Mouse (Mus musculus) layer of hippocampus, adult 8-10 months (tissue): ENCODE measurements around the gene Krt16. TPM values are rescaled to one million over a fixed set of nuclear protein-coding genes. Genes with fewer than 3 reads are reported as not detected.

Experiments
- DNase-seq, 2 experiments: peaks; one replicate each; pipeline ENCODE4 v3.0.0; 2022; ENCODE audit warnings: low spot score in 2 of 2
- total RNA-seq, 4 experiments: library from RNA; stranded (reverse); gene quantifications; 2 replicates each; pipeline ENCODE4 v1.2.4; 2022

Gene Krt16
- total RNA-seq: not detected

GRCm38 (mm10) chr11:100248852-100249465, at the start of gene Krt16:
Krt16 (minus strand) TSS chr11:100248902.
- no peak for DNase-seq

GRCm38 (mm10) chr11:100297801-100298200, 49.1 kb upstream of the Krt16 start:
- no peak for DNase-seq

- peak; percentile 47 to 79 for DNase-seq
Measured at GRCm38 (mm10) chr11:100295308-100295707, 46.6 kb upstream of the Krt16 start.

GRCm38 (mm10) chr11:100292884-100293283, 44.2 kb upstream of the Krt16 start:
- no peak for DNase-seq

GRCm38 (mm10) chr11:100290235-100290634, 41.5 kb upstream of the Krt16 start:
- DNase-seq: no peak

- no peak for DNase-seq
Measured at GRCm38 (mm10) chr11:100288942-100289341, 40.2 kb upstream of the Krt16 start.

- DNase-seq: peak in 1 of 2 experiments; percentile 20
Measured at GRCm38 (mm10) chr11:100287024-100287423, 38.3 kb upstream of the Krt16 start.

GRCm38 (mm10) chr11:100284988-100285387, 36.3 kb upstream of the Krt16 start:
- DNase-seq: no peak

GRCm38 (mm10) chr11:100282549-100282948, 33.8 kb upstream of the Krt16 start:
- DNase-seq: peak in 1 of 2 experiments; percentile 65

GRCm38 (mm10) chr11:100281596-100282544, 33.2 kb upstream of the Krt16 start:
- peak; percentile 69 to 92 for DNase-seq

- no peak for DNase-seq
Measured at GRCm38 (mm10) chr11:100278759-100279158, 30.1 kb upstream of the Krt16 start.

- DNase-seq: no peak
Measured at GRCm38 (mm10) chr11:100277726-100278480, 29.2 kb upstream of the Krt16 start.

GRCm38 (mm10) chr11:100275466-100275865, 26.8 kb upstream of the Krt16 start:
- DNase-seq: no peak

GRCm38 (mm10) chr11:100274719-100275118, 26.0 kb upstream of the Krt16 start:
- no peak for DNase-seq

- DNase-seq: no peak
Measured at GRCm38 (mm10) chr11:100271878-100272277, 23.2 kb upstream of the Krt16 start.

- no peak for DNase-seq
Measured at GRCm38 (mm10) chr11:100269821-100270332, 21.2 kb upstream of the Krt16 start, which contains the start of gene Krt42. Krt42 (minus strand) TSS chr11:100269871.

- no peak for DNase-seq
Measured at GRCm38 (mm10) chr11:100262058-100262980, 13.6 kb upstream of the Krt16 start.

- no peak for DNase-seq
Measured at GRCm38 (mm10) chr11:100261235-100261605, 12.5 kb upstream of the Krt16 start.

GRCm38 (mm10) chr11:100260514-100261234, 12.0 kb upstream of the Krt16 start, which contains the start of gene Krt17:
Krt17 (minus strand) TSS chr11:100261029.
- no peak for DNase-seq

- no peak for DNase-seq
Measured at GRCm38 (mm10) chr11:100259079-100259478, 10.4 kb upstream of the Krt16 start.
